Mouse (Mus musculus) urinary bladder, adult 18-20 months (tissue): Measurements from ENCODE around the gene Osbpl3.

Experiments used
- DNase-seq, 2 experiments: peaks; one replicate each; pipeline ENCODE4 v3.0.0; 2022; ENCODE audit warnings: low spot score in 2 of 2, mixed read lengths in 2 of 2

Gene Osbpl3

GRCm38 (mm10) chr6:50294128-50294527, 161.9 kb downstream of the Osbpl3 start:
- DNase-seq = peak; percentile 27 to 42

GRCm38 (mm10) chr6:50291650-50292049, 164.4 kb downstream of the Osbpl3 start:
- DNase-seq = no peak

GRCm38 (mm10) chr6:50286881-50287280, 169.1 kb downstream of the Osbpl3 start:
- no peak for DNase-seq

- DNase-seq = no peak
These were observed 176.4 kb downstream of the Osbpl3 start for GRCm38 (mm10) chr6:50279642-50280041.

- no peak for DNase-seq
These were observed 182.1 kb downstream of the Osbpl3 start for GRCm38 (mm10) chr6:50273947-50274346.

GRCm38 (mm10) chr6:50273416-50273815, 182.6 kb downstream of the Osbpl3 start:
- DNase-seq = no peak

- DNase-seq = no peak
These were observed 192.3 kb downstream of the Osbpl3 start, which contains the start of gene Gsdme for GRCm38 (mm10) chr6:50263670-50264069. Gsdme (minus strand) TSS chr6:50263862.

GRCm38 (mm10) chr6:50262310-50262709, 193.7 kb downstream of the Osbpl3 start:
- DNase-seq = no peak

- DNase-seq = no peak
These were observed 194.1 kb downstream of the Osbpl3 start for GRCm38 (mm10) chr6:50261922-50262261.

GRCm38 (mm10) chr6:50261201-50261921, 194.6 kb downstream of the Osbpl3 start:
- peak; percentile 69 to 77 for DNase-seq

GRCm38 (mm10) chr6:50255356-50255755, 200.6 kb downstream of the Osbpl3 start:
- no peak for DNase-seq

- DNase-seq = peak; percentile 50 to 80
These were observed 201.2 kb downstream of the Osbpl3 start for GRCm38 (mm10) chr6:50254723-50255184.

- DNase-seq = no peak
These were observed 203.3 kb downstream of the Osbpl3 start for GRCm38 (mm10) chr6:50252690-50253089.

- DNase-seq = no peak
These were observed 208.2 kb downstream of the Osbpl3 start for GRCm38 (mm10) chr6:50247791-50248190.

GRCm38 (mm10) chr6:50247356-50247755, 208.6 kb downstream of the Osbpl3 start:
- DNase-seq = no peak

- no peak for DNase-seq
These were observed 211.0 kb downstream of the Osbpl3 start for GRCm38 (mm10) chr6:50244967-50245366.

- DNase-seq = no peak
These were observed 211.9 kb downstream of the Osbpl3 start for GRCm38 (mm10) chr6:50244126-50244525.
